Mouse (Mus musculus) MEL (cell line): ENCODE results near the gene Gpd1. TPM values are rescaled to one million over a fixed set of nuclear protein-coding genes. Genes with fewer than 3 reads are reported as not detected.

Source experiments
- DNase-seq: peaks from one replicate; pipeline ENCODE4 v3.0.0; 2011; ENCODE audit warnings: low read depth, low spot score
- H3K27ac ChIP-seq: 2 replicates; pipeline ENCODE4 v1.5.1; 2012; ENCODE audit warnings: low read depth, mild to moderate bottlenecking, control low read depth, low read length, moderate library complexity; ENCODE audit not compliant: control insufficient read depth
- H3K27me3 ChIP-seq, 2 experiments: fragments of 150-350 bp in 1 of 2; sonication (generic) in 1 of 2; 2 replicates each; pipeline ENCODE4 v1.6.1; 2012; ENCODE audit warnings: low read length in 2 of 2, mild to moderate bottlenecking in 2 of 2, improper control_type of control experiment in 1 of 2, moderate library complexity in 1 of 2; ENCODE audit not compliant: insufficient read depth in 2 of 2, control insufficient read depth in 1 of 2
- H3K36me3 ChIP-seq, 2 experiments: 2 replicates each; pipeline ENCODE4 v1.6.1; 2012 to 2014; ENCODE audit warnings: low read length in 2 of 2, improper control_type of control experiment in 1 of 2, inconsistent platforms in 1 of 2, mild to moderate bottlenecking in 1 of 2; ENCODE audit not compliant: insufficient read depth in 2 of 2, control insufficient read depth in 1 of 2
- H3K4me1 ChIP-seq, 2 experiments: fragments of 150-350 bp in 1 of 2; sonication (generic) in 1 of 2; 2 replicates each; pipeline ENCODE4 v1.6.1; 2012; ENCODE audit warnings: low read length in 2 of 2, improper control_type of control experiment in 1 of 2, mild to moderate bottlenecking in 1 of 2; ENCODE audit not compliant: insufficient read depth in 2 of 2, control insufficient read depth in 1 of 2
- H3K4me3 ChIP-seq, 2 experiments: fragments of 150-350 bp in 1 of 2; sonication (generic) in 1 of 2; 2 replicates each; pipeline ENCODE4 v1.5.1; 2012; ENCODE audit warnings: low read depth in 2 of 2, low read length in 2 of 2, mild to moderate bottlenecking in 2 of 2, moderate library complexity in 2 of 2, control low read depth in 1 of 2, improper control_type of control experiment in 1 of 2; ENCODE audit not compliant: control insufficient read depth in 1 of 2, insufficient read depth in 1 of 2
- H3K79me2 ChIP-seq: 2 replicates; pipeline ENCODE4 v1.6.1; 2012; ENCODE audit warnings: mild to moderate bottlenecking, low read length, moderate library complexity; ENCODE audit not compliant: control insufficient read depth, poor library complexity, insufficient read depth
- H3K9ac ChIP-seq: 2 replicates; pipeline ENCODE4 v1.6.1; 2012; ENCODE audit warnings: low read depth, mild to moderate bottlenecking, control low read depth, low read length, moderate library complexity; ENCODE audit not compliant: control insufficient read depth, poor library complexity, severe bottlenecking
- H3K9me3 ChIP-seq: fragments of 150-350 bp; sonication (generic); replicated peaks from 2 replicates; pipeline ENCODE4 v1.6.1; 2012; ENCODE audit warnings: mild to moderate bottlenecking, low read length, improper control_type of control experiment, moderate library complexity; ENCODE audit not compliant: insufficient read depth
- BHLHE40 ChIP-seq: IDR thresholded peaks from 2 replicates; pipeline ENCODE4 v1.6.1; 2012; ENCODE audit warnings: low read depth, mild to moderate bottlenecking, inconsistent platforms, low read length, improper control_type of control experiment, borderline replicate concordance
- CHD2 ChIP-seq: IDR thresholded peaks from 2 replicates; pipeline ENCODE4 v1.6.1; 2011; ENCODE audit warnings: low read length, improper control_type of control experiment
- CTCF ChIP-seq, 3 experiments: IDR thresholded peaks in 2 of 3; conservative IDR thresholded peaks in 1 of 3; 2 replicates each; pipeline ENCODE4 v1.5.1; 2011 to 2012; ENCODE audit warnings: low read length in 3 of 3, low read depth in 2 of 3, mild to moderate bottlenecking in 2 of 3, improper control_type of control experiment in 1 of 3, inconsistent platforms in 1 of 3, mixed read lengths in 1 of 3, moderate library complexity in 1 of 3; ENCODE audit not compliant: control insufficient read depth in 1 of 3, insufficient read depth in 1 of 3, poor library complexity in 1 of 3, severe bottlenecking in 1 of 3
- E2F4 ChIP-seq: IDR thresholded peaks from 2 replicates; pipeline ENCODE4 v1.6.1; 2011; ENCODE audit warnings: low read depth, low read length, improper control_type of control experiment, borderline replicate concordance
- ETS1 ChIP-seq: IDR thresholded peaks from 2 replicates; pipeline ENCODE4 v1.6.1; 2012; ENCODE audit warnings: low read depth, mild to moderate bottlenecking, inconsistent platforms, low read length, improper control_type of control experiment, moderate library complexity
- GATA1 ChIP-seq: IDR thresholded peaks from 2 replicates; pipeline ENCODE4 v1.6.1; 2011; ENCODE audit warnings: low read depth, low read length, improper control_type of control experiment
- HCFC1 ChIP-seq: IDR thresholded peaks from 2 replicates; pipeline ENCODE4 v1.6.1; 2012; ENCODE audit warnings: low read depth, mild to moderate bottlenecking, inconsistent platforms, low read length, improper control_type of control experiment, moderate library complexity
- JUND ChIP-seq: IDR thresholded peaks from 2 replicates; pipeline ENCODE4 v1.6.1; 2011; ENCODE audit warnings: low read depth, mild to moderate bottlenecking, improper control_type of control experiment, low read length
- MAZ ChIP-seq: IDR thresholded peaks from 2 replicates; pipeline ENCODE4 v1.6.1; 2012; ENCODE audit warnings: low read depth, mild to moderate bottlenecking, inconsistent platforms, low read length, improper control_type of control experiment
- MYB ChIP-seq: IDR thresholded peaks from 2 replicates; pipeline ENCODE4 v1.6.1; 2011; ENCODE audit warnings: mild to moderate bottlenecking, low read depth, low read length, improper control_type of control experiment
- MYC ChIP-seq: IDR thresholded peaks from 2 replicates; pipeline ENCODE4 v1.6.1; 2011; ENCODE audit warnings: low read depth, mild to moderate bottlenecking, low read length, improper control_type of control experiment, moderate library complexity
- NELFE ChIP-seq: IDR thresholded peaks from 2 replicates; pipeline ENCODE4 v1.6.1; 2011; ENCODE audit warnings: low read depth, low read length, improper control_type of control experiment
- NRF1 ChIP-seq: IDR thresholded peaks from 2 replicates; pipeline ENCODE4 v1.6.1; 2014; ENCODE audit warnings: low read depth, mild to moderate bottlenecking, inconsistent platforms, low read length, improper control_type of control experiment, moderate library complexity; ENCODE audit not compliant: poor library complexity, insufficient read depth, severe bottlenecking
- POLR2A ChIP-seq, 2 experiments: IDR thresholded peaks; 2 replicates each; pipeline ENCODE4 v1.6.1; 2011 to 2012; ENCODE audit warnings: low read length in 2 of 2, mild to moderate bottlenecking in 2 of 2, control low read depth in 1 of 2, improper control_type of control experiment in 1 of 2, low read depth in 1 of 2, moderate library complexity in 1 of 2; ENCODE audit not compliant: control insufficient read depth in 1 of 2, insufficient read depth in 1 of 2, poor library complexity in 1 of 2
- POLR2AphosphoS2 ChIP-seq: IDR thresholded peaks from 2 replicates; pipeline ENCODE4 v1.6.1; 2011; ENCODE audit warnings: low read length, improper control_type of control experiment
- RAD21 ChIP-seq: IDR thresholded peaks from 2 replicates; pipeline ENCODE4 v1.6.1; 2011; ENCODE audit warnings: mild to moderate bottlenecking, low read depth, low read length, improper control_type of control experiment
- RCOR1 ChIP-seq: IDR thresholded peaks from 2 replicates; pipeline ENCODE4 v1.6.1; 2012; ENCODE audit warnings: low read depth, mild to moderate bottlenecking, inconsistent platforms, low read length, improper control_type of control experiment
- SMC3 ChIP-seq: IDR thresholded peaks from 2 replicates; pipeline ENCODE4 v1.6.1; 2011; ENCODE audit warnings: low read depth, low read length, improper control_type of control experiment
- TAL1 ChIP-seq: IDR thresholded peaks from 2 replicates; pipeline ENCODE4 v1.6.1; 2012; ENCODE audit warnings: mild to moderate bottlenecking, inconsistent platforms, low read length, moderate library complexity, mixed read lengths
- TCF12 ChIP-seq: IDR thresholded peaks from 2 replicates; pipeline ENCODE4 v1.6.1; 2014; ENCODE audit warnings: low read depth, mild to moderate bottlenecking, inconsistent platforms, low read length, improper control_type of control experiment, moderate library complexity
- UBTF ChIP-seq: IDR thresholded peaks from 2 replicates; pipeline ENCODE4 v1.6.1; 2012; ENCODE audit warnings: low read depth, mild to moderate bottlenecking, inconsistent platforms, low read length, improper control_type of control experiment, moderate library complexity, borderline replicate concordance; ENCODE audit not compliant: insufficient read depth
- USF2 ChIP-seq, 2 experiments: IDR thresholded peaks; 2 replicates each; pipeline ENCODE4 v1.6.1; 2011 to 2012; ENCODE audit warnings: improper control_type of control experiment in 2 of 2, low read length in 2 of 2, borderline replicate concordance in 1 of 2, inconsistent platforms in 1 of 2, low read depth in 1 of 2, mild to moderate bottlenecking in 1 of 2; ENCODE audit not compliant: insufficient read depth in 1 of 2
- ZC3H11A ChIP-seq: IDR thresholded peaks from 2 replicates; pipeline ENCODE4 v1.6.1; 2012; ENCODE audit warnings: low read depth, mild to moderate bottlenecking, inconsistent platforms, low read length, improper control_type of control experiment
- ZMIZ1 ChIP-seq: IDR thresholded peaks from 2 replicates; pipeline ENCODE4 v1.6.1; 2012; ENCODE audit warnings: low read depth, mild to moderate bottlenecking, inconsistent platforms, low read length, improper control_type of control experiment, moderate library complexity
- polyA plus RNA-seq, 2 experiments: library from polyadenylated mRNA; stranded (reverse) in 1 of 2; unstranded in 1 of 2; fragments of >175 nt in 1 of 2; fragments of >200 nt in 1 of 2; gene quantifications; 2 replicates each; pipeline versions ENCODE4 v1.2.1 to v1.2.4; 2012; ENCODE audit warnings: low replicate concordance in 2 of 2, low read depth in 1 of 2; ENCODE audit not compliant: insufficient read length in 2 of 2, insufficient read depth in 1 of 2, missing spikeins in 1 of 2
- total RNA-seq: library from RNA; depleted of rRNA; stranded (reverse); fragments of 300-350 nt; gene quantifications from 2 replicates; pipeline ENCODE4 v1.2.3, GENCODE M21; 2012

Gene Gpd1
- total and polyA plus RNA-seq, 3 experiments, result 0.23 to 0.52 TPM; not detected in 1

- H3K4me3 ChIP-seq, result no peak overlapping the region
- no peaks in the 10 kb centered on the region for H3K4me1 ChIP-seq
- no peaks in the 10 kb centered on the region for H3K27me3 ChIP-seq
- H3K79me2 ChIP-seq, result no peaks in the 10 kb centered on the region
- H3K9me3 ChIP-seq, result no peaks in the 10 kb centered on the region
- no peak for TF ChIP-seq BHLHE40
- no peak for TF ChIP-seq HCFC1
- no peak for TF ChIP-seq ETS1
- no peak for TF ChIP-seq POLR2AphosphoS2
- TF ChIP-seq GATA1, result no peak
- TF ChIP-seq POLR2A (IDR thresholded peaks at IDR 0.05; ENCODE audit: control insufficient read depth in 1 of 2, insufficient read depth in 1 of 2, low read depth in 1 of 2, low read length in 2 of 2, poor library complexity in 1 of 2), result no peak
- TF ChIP-seq TAL1, result no peak
- no peak for TF ChIP-seq CTCF (IDR thresholded peaks at IDR 0.05 in 2 of 3, conservative IDR thresholded peaks at IDR 0.05 in 1 of 3; ENCODE audit: control insufficient read depth in 1 of 3, insufficient read depth in 1 of 3, low read depth in 2 of 3, low read length in 3 of 3, poor library complexity in 1 of 3, severe bottlenecking in 1 of 3)
- TF ChIP-seq NRF1, result no peak
- no peak for TF ChIP-seq E2F4
- no peak for TF ChIP-seq SMC3
- TF ChIP-seq USF2 (IDR thresholded peaks at IDR 0.05; ENCODE audit: borderline replicate concordance in 1 of 2, insufficient read depth in 1 of 2, low read depth in 1 of 2, low read length in 2 of 2), result no peak
- no peak for TF ChIP-seq RAD21
- H3K9ac ChIP-seq, result no peak overlapping the region
- H3K36me3 ChIP-seq, result no peaks in the 10 kb centered on the region; a peak in 1 of 4 replicates
- no peak overlapping the region for H3K27ac ChIP-seq
- no peak for DNase-seq
Observed at GRCm38 (mm10) chr15:99736675-99737074, 19.4 kb downstream of the Gpd1 start.

GRCm38 (mm10) chr15:99740229-99740628, 22.9 kb downstream of the Gpd1 start:
- Histone ChIP-seq H3K27ac (no peak overlapping the region), H3K9me3 (no peaks in the 10 kb centered on the region), H3K4me1 (no peaks in the 10 kb centered on the region), H3K9ac (no peak overlapping the region), H3K79me2 (no peaks in the 10 kb centered on the region), H3K4me3 (no peak overlapping the region), H3K27me3 (no peaks in the 10 kb centered on the region), H3K36me3 (no peaks in the 10 kb centered on the region; a peak in 1 of 4 replicates)
- no peak for DNase-seq
- TF ChIP-seq MYC, result no peak
- no peak for TF ChIP-seq ZMIZ1
- TF ChIP-seq ZC3H11A, result no peak
- no peak for TF ChIP-seq CHD2
- TF ChIP-seq NELFE, result no peak
- TF ChIP-seq RCOR1, result no peak
- TF ChIP-seq POLR2A (IDR thresholded peaks at IDR 0.05; ENCODE audit: control insufficient read depth in 1 of 2, insufficient read depth in 1 of 2, low read depth in 1 of 2, low read length in 2 of 2, poor library complexity in 1 of 2), result no peak
- no peak for TF ChIP-seq MYB
- no peak for TF ChIP-seq TCF12
- no peak for TF ChIP-seq SMC3
- no peak for TF ChIP-seq RAD21
- no peak for TF ChIP-seq MAZ
- TF ChIP-seq BHLHE40, result no peak
- no peak for TF ChIP-seq JUND
- TF ChIP-seq UBTF, result no peak
- no peak for TF ChIP-seq ETS1
- TF ChIP-seq USF2 (IDR thresholded peaks at IDR 0.05; ENCODE audit: borderline replicate concordance in 1 of 2, insufficient read depth in 1 of 2, low read depth in 1 of 2, low read length in 2 of 2), result no peak
